Mouse (Mus musculus) stomach, embryonic 16.5 days (tissue): ENCODE measurements around the gene Psma5. TPM values are rescaled to one million over a fixed set of nuclear protein-coding genes. Genes with fewer than 3 reads are reported as not detected.

ENCODE experiments used
- ATAC-seq: fragments of 200-750 bp; cut with Nextera tagmentation; 2 replicates; pipeline ENCODE4 v1.8.0; 2017; ENCODE audit warnings: moderate number of reproducible peaks, moderate TSS enrichment; ENCODE audit not compliant: insufficient read depth, low FRiP score
- H3K27ac ChIP-seq: fragments of 300-500 bp; sonication (generic); 2 replicates; pipeline ENCODE4 v1.5.1; 2014; ENCODE audit warnings: low read length
- H3K27me3 ChIP-seq: fragments of 300-500 bp; sonication (generic); 2 replicates; pipeline ENCODE4 v1.6.1; 2014; ENCODE audit warnings: low read length, control low read depth, mixed read lengths; ENCODE audit not compliant: control insufficient read depth, insufficient read depth
- H3K36me3 ChIP-seq: fragments of 300-500 bp; sonication (generic); 2 replicates; pipeline ENCODE4 v1.6.1; 2014; ENCODE audit warnings: low read length; ENCODE audit not compliant: control insufficient read depth, insufficient read depth
- H3K4me1 ChIP-seq: fragments of 300-500 bp; sonication (generic); 2 replicates; pipeline ENCODE4 v1.6.1; 2014; ENCODE audit warnings: low read length, control low read depth, mixed read lengths; ENCODE audit not compliant: control insufficient read depth, insufficient read depth
- H3K4me2 ChIP-seq: fragments of 300-500 bp; sonication (generic); 2 replicates; pipeline ENCODE4 v1.6.1; 2014; ENCODE audit warnings: low read depth, low read length, mixed read lengths
- H3K4me3 ChIP-seq: fragments of 300-500 bp; sonication (generic); replicated peaks from 2 replicates; pipeline ENCODE4 v1.5.1; 2014; ENCODE audit warnings: mild to moderate bottlenecking, low read length
- H3K9ac ChIP-seq: fragments of 300-500 bp; sonication (generic); 2 replicates; pipeline ENCODE4 v1.6.1; 2014; ENCODE audit warnings: low read length
- H3K9me3 ChIP-seq: fragments of 300-500 bp; sonication (generic); replicated peaks from 2 replicates; pipeline ENCODE4 v1.6.1; 2016; ENCODE audit warnings: low read length, control low read depth; ENCODE audit not compliant: control insufficient read depth
- WGBS: fragments of 180-500 bp; shearing (Covaris S2); extraction: QIAGEN DNeasy Blood & Tissue Kit; methylation state at CpG from one replicate; pipeline ENCODE4 v1.1.7; 2014; 5-methylcytosine and 5-hydroxymethylcytosine counted together
- polyA plus RNA-seq: library from polyadenylated mRNA; unstranded; fragments of >200 nt; fragmentation: Nextera tagmentation; extraction: Ambion mirVana; gene quantifications from 2 replicates; pipeline ENCODE4 v1.2.1, GENCODE M21; 2015

The Psma5 gene
- polyA plus RNA-seq, 1 experiment from 2014 or later, result 230 TPM

GRCm38 (mm10) chr3:108313138-108313537 lies 56.4 kb downstream of the Psma5 start:
- Histone ChIP-seq H3K36me3 (no peaks in the 10 kb centered on the region), H3K9me3 (no peaks in the 10 kb centered on the region), H3K4me3 (no peak overlapping the region), H3K27ac (no peak overlapping the region), H3K4me1 (no peaks in the 10 kb centered on the region), H3K27me3 (no peaks in the 10 kb centered on the region), H3K9ac (no peak overlapping the region), H3K4me2 (no peak overlapping the region)
- ATAC-seq, result no peak
- 83% methylated on average over 4 of the region's 4 CpGs for WGBS

GRCm38 (mm10) chr3:108314038-108314675 lies 57.4 kb downstream of the Psma5 start:
- no peak for ATAC-seq
- H3K4me2 ChIP-seq, result no peak overlapping the region
- WGBS, result 57% methylated on average over 8 of the region's 8 CpGs

GRCm38 (mm10) chr3:108318517-108318916 lies 61.8 kb downstream of the Psma5 start:
- 66% methylated on average over 2 of the region's 2 CpGs for WGBS
- no peak overlapping the region for H3K4me2 ChIP-seq
- no peak for ATAC-seq
- no peaks in the 10 kb centered on the region for H3K36me3 ChIP-seq
- H3K9me3 ChIP-seq, result no peaks in the 10 kb centered on the region
- no peak overlapping the region for H3K9ac ChIP-seq
- H3K27me3 ChIP-seq, result no peaks in the 10 kb centered on the region
- peaks cover 10% of the 10 kb centered on the region for H3K4me1 ChIP-seq
- no peak overlapping the region for H3K27ac ChIP-seq
- no peak overlapping the region for H3K4me3 ChIP-seq

More at GRCm38 (mm10) chr3:108314038-108314675, 57.4 kb downstream of the Psma5 start:
- Histone ChIP-seq H3K27ac (no peak overlapping the region), H3K9ac (no peak overlapping the region), H3K9me3 (no peaks in the 10 kb centered on the region), H3K36me3 (no peaks in the 10 kb centered on the region), H3K4me3 (no peak overlapping the region), H3K27me3 (no peaks in the 10 kb centered on the region), H3K4me1 (no peaks in the 10 kb centered on the region)

GRCm38 (mm10) chr3:108321671-108322070 lies 64.9 kb downstream of the Psma5 start:
- Histone ChIP-seq H3K9ac (no peak overlapping the region), H3K36me3 (no peaks in the 10 kb centered on the region), H3K4me2 (no peak overlapping the region), H3K4me3 (no peak overlapping the region), H3K27me3 (no peaks in the 10 kb centered on the region), H3K4me1 (peaks cover 10% of the 10 kb centered on the region), H3K9me3 (no peaks in the 10 kb centered on the region), H3K27ac (no peak overlapping the region; the same call in 1 of the 2 replicates)
- ATAC-seq, result no peak
- WGBS, result 62% methylated on average over 4 of the region's 4 CpGs

- Histone ChIP-seq H3K4me1 (peaks cover 10% of the 10 kb centered on the region), H3K4me3 (no peak overlapping the region), H3K36me3 (no peaks in the 10 kb centered on the region), H3K27me3 (no peaks in the 10 kb centered on the region), H3K9me3 (no peaks in the 10 kb centered on the region), H3K4me2 (no peak overlapping the region), H3K9ac (no peak overlapping the region), H3K27ac (no peak overlapping the region; the same call in 1 of the 2 replicates)
- no peak for ATAC-seq
- 83% methylated on average over 4 of the region's 4 CpGs for WGBS
Measured at GRCm38 (mm10) chr3:108322136-108322535, 65.4 kb downstream of the Psma5 start.

- peaks cover 13% of the 10 kb centered on the region for H3K4me1 ChIP-seq
- H3K27ac ChIP-seq, result no peak overlapping the region
- no peak overlapping the region for H3K4me3 ChIP-seq
- no peak overlapping the region for H3K4me2 ChIP-seq
- H3K9ac ChIP-seq, result no peak overlapping the region
- H3K9me3 ChIP-seq, result no peaks in the 10 kb centered on the region
- no peaks in the 10 kb centered on the region for H3K36me3 ChIP-seq
- WGBS, result 91% methylated on average over 3 of the region's 3 CpGs
- H3K27me3 ChIP-seq, result no peaks in the 10 kb centered on the region
- ATAC-seq, result no peak
Measured at GRCm38 (mm10) chr3:108322962-108323361, 66.2 kb downstream of the Psma5 start.

- Histone ChIP-seq H3K27ac (no peak overlapping the region), H3K4me3 (no peak overlapping the region), H3K9me3 (no peaks in the 10 kb centered on the region), H3K4me1 (peaks cover 18% of the 10 kb centered on the region), H3K36me3 (no peaks in the 10 kb centered on the region), H3K27me3 (no peaks in the 10 kb centered on the region), H3K9ac (no peak overlapping the region), H3K4me2 (no peak overlapping the region)
- WGBS, result 83% methylated on average over 4 of the region's 4 CpGs
- no peak for ATAC-seq
Measured at GRCm38 (mm10) chr3:108324837-108325236, 68.1 kb downstream of the Psma5 start.

GRCm38 (mm10) chr3:108325521-108325920 lies 68.8 kb downstream of the Psma5 start:
- ATAC-seq, result no peak
- no peaks in the 10 kb centered on the region for H3K27me3 ChIP-seq
- no peaks in the 10 kb centered on the region for H3K36me3 ChIP-seq
- no peak overlapping the region for H3K4me2 ChIP-seq
- no peak overlapping the region for H3K9ac ChIP-seq
- 79% methylated on average over 9 of the region's 9 CpGs for WGBS
- H3K4me1 ChIP-seq, result peaks cover 14% of the 10 kb centered on the region
- H3K9me3 ChIP-seq, result no peaks in the 10 kb centered on the region
- H3K27ac ChIP-seq, result no peak overlapping the region
- no peak overlapping the region for H3K4me3 ChIP-seq

- Histone ChIP-seq H3K9me3 (no peaks in the 10 kb centered on the region), H3K9ac (no peak overlapping the region), H3K27me3 (no peaks in the 10 kb centered on the region), H3K27ac (no peak overlapping the region), H3K4me1 (peaks cover 12% of the 10 kb centered on the region), H3K36me3 (no peaks in the 10 kb centered on the region), H3K4me3 (no peak overlapping the region), H3K4me2 (no peak overlapping the region)
- 75% methylated on average over 8 of the region's 8 CpGs for WGBS
- no peak for ATAC-seq
Measured at GRCm38 (mm10) chr3:108327275-108327674, 70.5 kb downstream of the Psma5 start.
